8 mouse cellular contexts compared by ENCODE assay signal in genomic region chr13:9276322-9276855, GRCm38 (mm10). TPM values are rescaled to one million over a fixed set of nuclear protein-coding genes. Genes with fewer than 3 reads are reported as not detected.
A peak's percentile ranks its signal among the peaks of the same experiment; 100 is the strongest.
DNase-seq lines count a peak whose midpoint lies in the region; ATAC-seq lines count a peak whose summit lies in the region.

Gene Dip2c (plus strand): TSS chr13:9276528.

- WGBS in intestine, embryonic 16.5 days: under 1% methylated on average over 63 of the region's 67 CpGs

- H3K4me3 ChIP-seq in intestine, embryonic 16.5 days (ENCODE audit: low read length): peak within 1 kb of the TSS; percentile 92

- intact Hi-C loops in left cerebral cortex, postnatal 25 days (cut with DNase I): loop anchor here (1.0 to 5.0 kb wide), 2 partner anchors 85 to 191 kb away; no protein-coding TSS in a partner anchor

- no peaks in the 10 kb centered on the region for H3K27me3 ChIP-seq in intestine, embryonic 16.5 days (replicated peaks; ENCODE audit: control insufficient read depth, insufficient read depth, low read length)

- peak within 1 kb of the TSS; percentile 96 for H3K27ac ChIP-seq in intestine, embryonic 16.5 days (ENCODE audit: low read length)

- peak; percentile 94 for ATAC-seq in intestine, embryonic 16.5 days

- no peaks in the 10 kb centered on the region for H3K36me3 ChIP-seq in intestine, embryonic 16.5 days (ENCODE audit: control insufficient read depth, insufficient read depth, low read length)

- H3K4me2 ChIP-seq in intestine, embryonic 16.5 days (ENCODE audit: low read depth, low read length): peak within 1 kb of the TSS; percentile 82

- peaks cover 11% of the 10 kb centered on the region; the same call in 1 of the 2 replicates for H3K4me1 ChIP-seq in intestine, embryonic 16.5 days (ENCODE audit: control insufficient read depth, insufficient read depth, low read length)

- DNase-seq in adrenal gland, adult 2 months: peak; percentile 95
- peak; percentile 92 for DNase-seq in embryo, embryonic 10.5 days (ENCODE audit: low spot score)
- DNase-seq in gastrocnemius, postnatal 4 days (ENCODE audit: low spot score in 2 of 2): peak; percentile 84 to 89
- peak; percentile 84 to 91 for DNase-seq in left cerebral cortex, postnatal 25 days (ENCODE audit: low spot score in 2 of 2)
- DNase-seq in mesoderm, embryonic 11.5 days (ENCODE audit: low read depth, low spot score): peak; percentile 94
- peak; percentile 92 for DNase-seq in right cerebral cortex, postnatal 4 days
- peak; percentile 85 for DNase-seq in yolk sac, embryonic 10.5 days (ENCODE audit: low spot score)

- no peaks in the 10 kb centered on the region for H3K9me3 ChIP-seq in intestine, embryonic 16.5 days (ENCODE audit: control insufficient read depth, low read length)

- H3K9ac ChIP-seq in intestine, embryonic 16.5 days (ENCODE audit: low read depth, low read length): peak within 1 kb of the TSS; percentile 98

RNA-seq across cellular contexts. Expression of gene Dip2c, which starts in this region (rescaled TPM):
- total RNA-seq in adrenal gland, adult 2 months (2021): 10 to 100 TPM; 18.8 to 26.8 TPM
- 5.8 and 8.0 TPM in 2 replicates for polyA plus RNA-seq in adrenal gland, adult 2 months (2012; rRNA removed)
- total RNA-seq in gastrocnemius, postnatal 4 days (2021): 10 to 100 TPM; 35.8 to 38.7 TPM
- polyA plus RNA-seq in intestine, embryonic 16.5 days (2015; fragmentation: Nextera tagmentation; extraction: Ambion mirVana): 2.3 and 3.1 TPM in 2 replicates
- 10 to 100 TPM; 73.4 to 74.0 TPM for total RNA-seq in left cerebral cortex, postnatal 25 days (2021)

Comparison
In these comparisons a context has a peak if more than half of its experiments do, and no peak if none do; other contexts are left out.
1. Peak in every context shown above with its lines: DNase-seq, ATAC-seq, H3K4me3 ChIP-seq and H3K27ac ChIP-seq.